Mouse (Mus musculus) spleen, embryonic (tissue): ENCODE data around the gene Nufip2.
"Not testable (repeated sequence)": the region's sequence is repeated elsewhere in the genome, so short reads cannot be mapped to it uniquely, and the experiment has no call there.

Source experiments
- CTCF ChIA-PET: fragments of 350-600 bp; sonication (Branson Sonifier 250); formaldehyde crosslinking; loops from one replicate; lab custom pipeline; 2022; lab: Charles Lee

The Nufip2 gene

GRCm38 (mm10) chr11:77685383-77686265 lies at the start of gene Nufip2:
TSS of gene Nufip2 (plus strand) at chr11:77686155.
- CTCF ChIA-PET: interaction anchor here (0.6 kb wide), 3 partner anchors 31 to 1012 kb away, joined by 3 to 7 read pairs (median 3); partner anchors contain the start of gene Nlk

- CTCF ChIA-PET: no interaction called here
These were observed 44.6 kb upstream of the Nufip2 start for GRCm38 (mm10) chr11:77641390-77641789.

- CTCF ChIA-PET: no interaction called here
These were observed 40.5 kb upstream of the Nufip2 start for GRCm38 (mm10) chr11:77645481-77645880.

GRCm38 (mm10) chr11:77648878-77649277 lies 37.1 kb upstream of the Nufip2 start:
- CTCF ChIA-PET: interaction anchor here (0.7 kb wide), 1 partner anchor 1960 kb away, joined by 3 read pairs; no protein-coding TSS in a partner anchor

- CTCF ChIA-PET: interaction anchor here (0.6 kb wide), 1 partner anchor 22 kb away, joined by 7 read pairs; no protein-coding TSS in a partner anchor
These were observed 33.5 kb upstream of the Nufip2 start for GRCm38 (mm10) chr11:77652484-77652883.

- CTCF ChIA-PET: not testable (repeated sequence)
These were observed 32.4 kb upstream of the Nufip2 start for GRCm38 (mm10) chr11:77653406-77654190.

GRCm38 (mm10) chr11:77659986-77660385 lies 26.0 kb upstream of the Nufip2 start:
- CTCF ChIA-PET: no interaction called here

GRCm38 (mm10) chr11:77663639-77664038 lies 22.3 kb upstream of the Nufip2 start:
- CTCF ChIA-PET: interaction anchor here (0.5 kb wide), 1 partner anchor 34 kb away, joined by 3 read pairs; no protein-coding TSS in a partner anchor

- CTCF ChIA-PET: interaction anchor here (0.5 kb wide), 1 partner anchor 34 kb away, joined by 3 read pairs; no protein-coding TSS in a partner anchor
These were observed 21.9 kb upstream of the Nufip2 start for GRCm38 (mm10) chr11:77664046-77664445.

- CTCF ChIA-PET: not testable (repeated sequence)
These were observed 20.6 kb upstream of the Nufip2 start for GRCm38 (mm10) chr11:77665384-77665783.

GRCm38 (mm10) chr11:77666766-77667165 lies 19.2 kb upstream of the Nufip2 start:
- CTCF ChIA-PET: not testable (repeated sequence)

GRCm38 (mm10) chr11:77672746-77673145 lies 13.2 kb upstream of the Nufip2 start:
- CTCF ChIA-PET: no interaction called here

GRCm38 (mm10) chr11:77673428-77673991 lies 12.4 kb upstream of the Nufip2 start:
- CTCF ChIA-PET: interaction anchor here (0.6 kb wide), 2 partner anchors 13 to 184 kb away, joined by 3 to 5 read pairs; no protein-coding TSS in a partner anchor

GRCm38 (mm10) chr11:77680018-77680417 lies 5.9 kb upstream of the Nufip2 start:
- CTCF ChIA-PET: interaction anchor here (0.6 kb wide), 1 partner anchor 50 kb away, joined by 10 read pairs; no protein-coding TSS in a partner anchor

GRCm38 (mm10) chr11:77684896-77685295 lies 1.1 kb upstream of the Nufip2 start:
- CTCF ChIA-PET: interaction anchor here (0.6 kb wide), 3 partner anchors 31 to 1012 kb away, joined by 3 to 7 read pairs (median 3); partner anchors contain the start of gene Nlk

GRCm38 (mm10) chr11:77686346-77686840 lies 438 bp downstream of the Nufip2 start:
- CTCF ChIA-PET: interaction anchor here (0.7 to 1.5 kb wide), 2 partner anchors 11 to 13 kb away, joined by 5 read pairs; no protein-coding TSS in a partner anchor

- CTCF ChIA-PET: interaction anchor here (0.6 to 1.5 kb wide), 3 partner anchors 11 to 75 kb away, joined by 4 to 5 read pairs (median 5); no protein-coding TSS in a partner anchor
These were observed 1.0 kb downstream of the Nufip2 start for GRCm38 (mm10) chr11:77686841-77687540.

GRCm38 (mm10) chr11:77687541-77688131 lies 1.7 kb downstream of the Nufip2 start:
- CTCF ChIA-PET: interaction anchor here (0.6 to 1.5 kb wide), 5 partner anchors 10 to 571 kb away, joined by 3 to 5 read pairs (median 4); no protein-coding TSS in a partner anchor

- CTCF ChIA-PET: no interaction called here
These were observed 7.1 kb downstream of the Nufip2 start for GRCm38 (mm10) chr11:77693026-77693425.

GRCm38 (mm10) chr11:77697232-77697631 lies 11.3 kb downstream of the Nufip2 start:
- CTCF ChIA-PET: interaction anchor here (0.8 to 1.0 kb wide), 2 partner anchors 8 to 10 kb away, joined by 5 read pairs; no protein-coding TSS in a partner anchor
